Mouse (Mus musculus) liver, postnatal 0 days (tissue): ENCODE results near the gene Ccnb3. TPM values are rescaled to one million over a fixed set of nuclear protein-coding genes. Genes with fewer than 3 reads are reported as not detected.

Experiments
- ATAC-seq: fragments of 200-750 bp; cut with Nextera tagmentation; 2 replicates; pipeline ENCODE4 v1.8.0; 2017; ENCODE audit warnings: mild to moderate bottlenecking, moderate library complexity
- DNase-seq: peaks from one replicate; pipeline ENCODE4 v3.0.0-alpha.2; 2016
- H3K27ac ChIP-seq: fragments of 300-500 bp; sonication (generic); 2 replicates; pipeline ENCODE4 v1.5.1; 2014; ENCODE audit warnings: antibody characterized with exemption, moderate library complexity, mild to moderate bottlenecking, low read depth
- H3K27me3 ChIP-seq: fragments of 300-500 bp; sonication (generic); 2 replicates; pipeline ENCODE4 v1.6.1; 2014; ENCODE audit warnings: low read length, control low read depth, mixed read lengths; ENCODE audit not compliant: insufficient read depth
- H3K36me3 ChIP-seq: fragments of 300-500 bp; sonication (generic); replicated peaks from 2 replicates; pipeline ENCODE4 v1.6.1; 2014; ENCODE audit warnings: mild to moderate bottlenecking, control low read depth, low read length, moderate library complexity, mixed read lengths; ENCODE audit not compliant: insufficient read depth
- H3K4me1 ChIP-seq: fragments of 300-500 bp; sonication (generic); 2 replicates; pipeline ENCODE4 v1.6.1; 2014; ENCODE audit warnings: antibody characterized with exemption, mild to moderate bottlenecking, control low read depth; ENCODE audit not compliant: insufficient read depth
- H3K4me2 ChIP-seq: fragments of 300-500 bp; sonication (generic); 2 replicates; pipeline ENCODE4 v1.6.1; 2014; ENCODE audit warnings: low read depth, mild to moderate bottlenecking, low read length, moderate library complexity, mixed read lengths
- H3K4me3 ChIP-seq: fragments of 300-500 bp; sonication (generic); 2 replicates; pipeline ENCODE4 v1.5.1; 2014; ENCODE audit warnings: low read depth, low read length
- H3K9ac ChIP-seq: fragments of 300-500 bp; sonication (generic); replicated peaks from 2 replicates; pipeline ENCODE4 v1.6.1; 2014; ENCODE audit warnings: mild to moderate bottlenecking, moderate library complexity
- H3K9me3 ChIP-seq: fragments of 300-500 bp; sonication (generic); 2 replicates; pipeline ENCODE4 v1.6.1; 2016; ENCODE audit warnings: mild to moderate bottlenecking, control low read depth, low read length, mixed read lengths
- CTCF ChIP-seq: sonication (generic); IDR thresholded peaks from 2 replicates; pipeline ENCODE4 v1.5.1; 2016; ENCODE audit warnings: antibody characterized with exemption, low read depth
- EP300 ChIP-seq: IDR thresholded peaks from 2 replicates; pipeline ENCODE4 v1.6.1; 2016; ENCODE audit warnings: antibody characterized with exemption, low read depth, mild to moderate bottlenecking
- WGBS: fragments of 180-500 bp; shearing (Covaris S2); extraction: QIAGEN DNeasy Blood & Tissue Kit; methylation state at CpG from one replicate; pipeline ENCODE4 v1.1.7; 2014; ENCODE audit not compliant: insufficient replicate concordance; 5-methylcytosine and 5-hydroxymethylcytosine counted together
- polyA plus RNA-seq: library from polyadenylated mRNA; unstranded; fragments of >200 nt; fragmentation: Nextera tagmentation; extraction: Ambion mirVana; gene quantifications from 2 replicates; pipeline ENCODE4 v1.2.1, GENCODE M21; 2015

The Ccnb3 gene
- not detected in 2 replicates for polyA plus RNA-seq

DNA sequence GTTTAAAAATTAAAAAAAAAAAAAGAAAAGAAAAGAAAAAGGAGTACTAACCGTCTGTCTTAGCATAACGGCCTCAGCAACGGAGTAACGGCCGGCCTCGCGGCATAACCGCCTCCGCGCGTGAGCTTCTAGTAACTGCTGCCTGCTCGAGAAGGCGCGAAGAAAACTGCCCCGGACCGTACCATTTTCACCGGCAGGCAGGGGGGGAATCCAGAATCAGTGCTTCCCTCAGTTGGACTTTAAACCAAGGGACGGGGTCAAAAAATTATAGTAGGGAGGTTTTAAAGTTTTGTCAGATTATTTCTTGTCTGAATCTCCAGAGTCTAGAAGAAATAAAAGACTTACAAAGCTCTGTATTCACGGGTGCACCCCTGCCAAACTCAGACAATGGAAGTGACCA is at the start of gene Ccnb3:
Gene Ccnb3, minus strand, starts transcription at position 101 of the 400 bp plus-strand sequence.
- Histone ChIP-seq H3K27me3 (no peaks in the 10 kb centered on the region), H3K4me2 (no peak within 1 kb of the TSS), H3K36me3 (no peaks in the 10 kb centered on the region), H3K4me1 (no peaks in the 10 kb centered on the region), H3K4me3 (no peak within 1 kb of the TSS), H3K9ac (no peak within 1 kb of the TSS), H3K9me3 (no peaks in the 10 kb centered on the region), H3K27ac (no peak within 1 kb of the TSS)
- TF ChIP-seq EP300, result no peak
- TF ChIP-seq CTCF, result no peak
- ATAC-seq (no peak), DNase-seq (no peak)
- 86% methylated on average over 19 of the region's 19 CpGs for WGBS

DNA sequence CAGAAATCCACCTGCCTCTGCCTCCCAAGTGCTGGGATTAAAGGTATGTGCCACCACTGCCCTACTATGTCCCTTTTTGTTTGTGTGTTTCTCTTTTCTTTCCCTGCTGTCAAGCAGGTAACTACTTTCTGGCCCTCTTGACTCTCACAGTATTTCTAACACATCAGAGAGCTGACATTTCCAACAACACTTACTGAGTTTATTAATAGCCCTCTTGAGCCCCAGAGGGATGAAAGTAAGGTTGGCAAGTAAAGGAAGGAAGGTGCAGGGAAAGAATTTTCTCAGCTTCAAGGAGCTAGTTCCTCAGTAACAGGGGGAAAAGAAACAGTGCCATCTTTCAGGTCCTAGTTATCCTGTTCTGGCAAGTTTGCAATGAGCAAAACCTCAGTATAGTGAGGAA is 48.9 kb upstream of the Ccnb3 start:
- Histone ChIP-seq H3K27ac (no peak overlapping the region), H3K9me3 (no peaks in the 10 kb centered on the region), H3K4me3 (no peak overlapping the region), H3K27me3 (no peaks in the 10 kb centered on the region), H3K4me1 (no peaks in the 10 kb centered on the region), H3K36me3 (no peaks in the 10 kb centered on the region), H3K9ac (no peak overlapping the region), H3K4me2 (no peak overlapping the region)
- ATAC-seq, result no peak
- TF ChIP-seq CTCF (no peak), EP300 (no peak)
- no peak for DNase-seq

DNA sequence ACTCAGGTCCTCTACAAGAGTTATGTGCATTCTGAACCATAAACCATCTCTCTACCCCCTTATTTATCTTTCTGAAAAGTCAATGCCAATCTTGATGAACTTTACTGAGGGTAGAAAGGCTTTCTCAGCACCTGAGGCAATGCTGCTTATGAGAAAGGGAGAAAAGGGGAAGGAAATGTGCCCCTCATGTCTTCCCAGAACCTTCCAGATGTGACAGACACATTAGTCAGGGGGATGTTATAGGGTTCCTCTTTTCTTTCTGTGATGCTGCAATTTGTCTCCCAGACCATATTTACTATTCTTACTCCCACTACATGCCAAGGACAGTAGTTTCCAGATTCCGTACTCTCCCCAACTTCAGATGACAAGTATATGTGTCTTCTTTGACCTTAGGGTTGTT is 44.5 kb upstream of the Ccnb3 start:
- Histone ChIP-seq H3K9ac (no peak overlapping the region), H3K9me3 (no peaks in the 10 kb centered on the region), H3K4me1 (no peaks in the 10 kb centered on the region), H3K4me3 (no peak overlapping the region), H3K27ac (no peak overlapping the region), H3K36me3 (no peaks in the 10 kb centered on the region), H3K4me2 (no peak overlapping the region), H3K27me3 (no peaks in the 10 kb centered on the region)
- DNase-seq (no peak), ATAC-seq (no peak)
- 44% methylated on average over 1 of the region's 1 CpGs for WGBS
- TF ChIP-seq EP300 (no peak), CTCF (no peak)

DNA sequence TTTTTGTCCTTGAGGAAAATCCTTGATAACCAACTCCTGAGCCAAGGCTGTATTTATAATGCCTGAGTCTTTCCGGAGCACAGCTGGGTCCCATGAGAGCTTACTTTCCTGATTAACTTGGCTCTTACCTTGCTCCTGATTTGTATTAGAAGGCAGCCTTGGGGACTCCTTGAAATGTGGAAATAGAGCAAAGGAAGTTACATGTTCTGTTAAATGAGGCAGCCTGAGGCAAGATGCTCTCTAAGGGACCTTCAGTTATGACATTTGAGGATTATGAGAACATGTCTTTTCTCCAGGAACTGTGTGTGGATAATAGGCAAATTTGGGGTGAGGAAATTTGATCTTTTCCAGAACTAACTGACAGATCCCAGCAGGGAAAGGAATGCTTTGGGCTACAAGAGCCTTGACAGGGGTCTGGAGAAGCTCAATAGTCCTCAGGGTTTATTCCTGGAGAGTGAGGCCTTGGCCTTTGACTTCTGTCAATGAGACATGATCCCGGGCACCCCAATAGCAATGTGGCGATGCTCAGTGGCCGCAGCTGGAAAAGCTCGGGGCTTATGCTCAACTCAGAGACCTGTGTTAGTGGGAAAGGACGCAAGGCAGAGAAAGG is 38.5 kb upstream of the Ccnb3 start:
- no peak for ATAC-seq
- H3K4me3 ChIP-seq, result no peak overlapping the region
- no peak overlapping the region for H3K9ac ChIP-seq
- H3K27ac ChIP-seq, result no peak overlapping the region
- H3K9me3 ChIP-seq, result no peaks in the 10 kb centered on the region
- WGBS, result 75% methylated on average over 6 of the region's 6 CpGs
- no peaks in the 10 kb centered on the region for H3K4me1 ChIP-seq
- H3K4me2 ChIP-seq, result no peak overlapping the region
- no peaks in the 10 kb centered on the region for H3K27me3 ChIP-seq
- no peaks in the 10 kb centered on the region for H3K36me3 ChIP-seq
- DNase-seq, result no peak
- TF ChIP-seq CTCF (no peak), EP300 (no peak)

DNA sequence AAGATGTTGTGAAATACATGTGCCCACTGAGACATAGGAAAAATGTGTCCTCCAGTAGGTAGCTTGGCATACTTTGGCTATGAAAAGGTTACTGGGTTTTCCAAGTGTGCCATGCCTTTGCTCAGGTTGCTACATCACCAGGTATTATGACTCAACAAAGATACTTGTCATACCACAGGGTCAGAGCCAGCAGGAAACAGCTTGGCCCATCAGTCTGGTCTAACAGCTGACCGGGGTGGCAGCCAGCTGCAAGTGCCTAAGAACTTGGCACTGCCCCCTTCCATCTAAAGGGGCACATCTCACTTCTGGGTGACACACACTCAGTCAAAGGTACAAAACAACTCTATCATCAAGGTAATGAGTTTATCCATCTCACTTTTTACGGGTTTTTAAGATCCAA is 26.6 kb upstream of the Ccnb3 start:
- Histone ChIP-seq H3K4me1 (no peaks in the 10 kb centered on the region), H3K9me3 (no peaks in the 10 kb centered on the region), H3K4me3 (no peak overlapping the region), H3K9ac (no peak overlapping the region), H3K4me2 (no peak overlapping the region), H3K27me3 (no peaks in the 10 kb centered on the region), H3K27ac (no peak overlapping the region), H3K36me3 (no peaks in the 10 kb centered on the region)
- TF ChIP-seq CTCF, result no peak
- TF ChIP-seq EP300, result no peak
- DNase-seq (no peak), ATAC-seq (no peak)
- 48% methylated on average over 2 of the region's 2 CpGs for WGBS

DNA sequence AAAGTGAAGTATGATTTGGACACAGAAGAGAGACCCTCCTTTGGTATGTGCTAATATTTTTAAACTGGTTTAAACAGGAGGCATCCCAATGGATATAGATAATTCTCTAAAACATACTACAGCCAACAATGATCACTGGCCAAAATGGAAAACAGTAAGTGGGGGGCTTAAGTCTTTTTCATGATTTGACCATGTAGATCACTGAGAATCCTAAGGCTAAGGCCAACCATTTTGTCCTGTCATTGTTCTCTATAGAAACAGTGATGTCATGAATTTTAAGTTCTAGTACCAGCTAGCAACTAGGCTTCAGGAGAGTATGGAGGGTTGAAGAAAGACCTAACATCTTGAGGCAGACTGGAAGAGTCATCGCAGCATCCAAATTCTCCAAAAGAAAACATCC is 25.8 kb upstream of the Ccnb3 start, which contains the start of gene Akap4:
Gene Akap4, plus strand, starts transcription at position 301 of the 400 bp plus-strand sequence.
- no peak within 1 kb of the TSS for H3K9ac ChIP-seq
- no peaks in the 10 kb centered on the region for H3K27me3 ChIP-seq
- no peaks in the 10 kb centered on the region for H3K36me3 ChIP-seq
- no peaks in the 10 kb centered on the region for H3K9me3 ChIP-seq
- H3K4me1 ChIP-seq, result no peaks in the 10 kb centered on the region
- no peak within 1 kb of the TSS for H3K4me3 ChIP-seq
- H3K4me2 ChIP-seq, result no peak within 1 kb of the TSS
- WGBS, result 78% methylated on average over 1 of the region's 1 CpGs
- ATAC-seq (no peak), DNase-seq (no peak)
- TF ChIP-seq EP300 (no peak), CTCF (no peak)
- H3K27ac ChIP-seq, result no peak within 1 kb of the TSS

DNA sequence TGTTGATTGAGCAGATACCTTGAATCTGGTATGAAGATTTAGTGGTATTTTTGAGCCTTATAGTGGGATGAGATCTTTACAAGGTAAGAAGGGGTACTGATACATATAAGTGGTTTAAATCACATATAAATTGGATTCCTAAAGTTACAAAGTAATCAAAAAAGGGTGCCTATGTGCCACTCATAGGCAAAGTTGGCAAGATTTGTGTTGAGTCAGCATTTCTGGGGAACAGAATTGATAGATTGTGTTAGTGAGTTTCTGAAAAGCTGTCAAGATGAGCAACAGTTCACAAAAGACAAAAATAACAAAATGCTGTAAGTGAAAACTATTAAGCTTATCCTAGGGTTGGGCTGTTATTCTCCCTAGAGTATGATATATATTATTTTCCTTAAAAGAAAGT is 22.7 kb upstream of the Ccnb3 start:
- Histone ChIP-seq H3K36me3 (no peaks in the 10 kb centered on the region), H3K9me3 (no peaks in the 10 kb centered on the region), H3K9ac (no peak overlapping the region), H3K4me2 (no peak overlapping the region), H3K27ac (no peak overlapping the region), H3K27me3 (no peaks in the 10 kb centered on the region), H3K4me1 (no peaks in the 10 kb centered on the region), H3K4me3 (no peak overlapping the region)
- TF ChIP-seq CTCF (no peak), EP300 (no peak)
- no peak for ATAC-seq
- no peak for DNase-seq
